Mouse (Mus musculus): ENCODE data around the gene Brms1. TPM values are rescaled to one million over a fixed set of nuclear protein-coding genes. Genes with fewer than 3 reads are reported as not detected.

The Brms1 gene
- polyA plus RNA-seq, 1 experiment from 2014 or later: 44.1 TPM

DNA sequence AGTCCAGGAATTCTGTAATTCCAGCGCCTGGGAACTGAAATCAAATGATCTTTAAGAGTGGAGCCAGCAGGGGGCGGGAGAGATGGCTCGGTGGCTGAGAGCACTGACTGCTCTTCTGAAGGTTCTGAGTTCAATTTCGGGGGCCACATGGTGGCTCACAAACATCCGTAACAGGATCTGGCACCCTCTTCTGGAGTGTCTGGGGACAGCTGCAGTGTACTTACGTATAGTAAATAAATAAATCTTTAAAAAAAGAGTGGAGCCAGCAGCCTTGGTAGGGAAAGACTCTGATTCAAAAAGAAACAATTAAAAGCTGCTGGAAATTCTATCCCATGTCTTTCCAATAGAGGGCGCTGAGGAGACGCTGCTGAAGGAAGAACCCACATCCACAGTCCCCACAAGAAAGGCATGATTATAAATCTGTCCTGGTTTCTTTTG is 26.2 kb upstream of the Brms1 start:
- peaks cover 8% of the 10 kb centered on the region for H3K4me1 ChIP-seq (ENCODE audit: control insufficient read depth, insufficient read depth, low read length)
- WGBS: 18% methylated on average over 8 of the region's 8 CpGs
- H3K4me3 ChIP-seq (ENCODE audit: low read length): no peak overlapping the region
- H3K27ac ChIP-seq (ENCODE audit: low read length): no peak overlapping the region
- no peaks in the 10 kb centered on the region for H3K27me3 ChIP-seq (replicated peaks; ENCODE audit: control insufficient read depth, insufficient read depth, low read length)
- H3K36me3 ChIP-seq (ENCODE audit: control insufficient read depth, insufficient read depth, low read length): no peaks in the 10 kb centered on the region
- H3K9ac ChIP-seq (ENCODE audit: low read depth, low read length): no peak overlapping the region
- H3K9me3 ChIP-seq (ENCODE audit: control insufficient read depth, low read length): no peaks in the 10 kb centered on the region
- no peak overlapping the region for H3K4me2 ChIP-seq (ENCODE audit: low read depth, low read length)
- ATAC-seq: no peak

DNA sequence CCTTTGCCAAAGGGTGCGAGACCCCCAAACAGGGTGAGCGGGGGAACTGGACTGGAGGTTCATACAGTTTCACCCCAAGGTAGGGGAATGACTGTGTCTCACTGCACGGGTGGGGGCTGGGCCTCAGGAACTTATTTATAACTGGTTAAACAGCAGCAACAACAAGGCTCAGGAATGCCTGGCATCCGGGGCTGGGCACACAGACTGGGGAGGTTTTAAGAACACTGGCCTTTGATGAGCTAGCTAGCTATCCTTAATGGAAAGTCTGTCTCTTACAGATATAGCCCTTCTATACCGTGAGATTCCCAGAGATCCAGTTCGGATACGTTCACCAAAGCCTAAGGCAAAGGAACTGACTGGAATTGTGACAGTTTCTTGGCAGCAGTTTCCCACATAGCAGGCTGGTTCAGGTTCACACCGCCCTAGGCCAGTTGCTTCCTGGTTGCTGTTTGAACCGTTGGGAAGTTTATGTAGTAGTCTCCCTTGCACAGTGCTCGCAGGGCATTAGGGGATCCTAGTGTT is 24.9 kb upstream of the Brms1 start:
- Histone ChIP-seq H3K9ac (ENCODE audit: low read depth, low read length) (peak overlapping the region; percentile 44; the same call in 1 of the 2 replicates), H3K27ac (ENCODE audit: low read length) (0 out of 2 replicates have a peak overlapping the region, but pooled peaks have one; percentile 33), H3K4me1 (ENCODE audit: control insufficient read depth, insufficient read depth, low read length) (peaks cover 8% of the 10 kb centered on the region), H3K4me3 (ENCODE audit: low read length) (no peak overlapping the region), H3K27me3 (replicated peaks; ENCODE audit: control insufficient read depth, insufficient read depth, low read length) (no peaks in the 10 kb centered on the region), H3K36me3 (ENCODE audit: control insufficient read depth, insufficient read depth, low read length) (no peaks in the 10 kb centered on the region), H3K9me3 (ENCODE audit: control insufficient read depth, low read length) (no peaks in the 10 kb centered on the region), H3K4me2 (ENCODE audit: low read depth, low read length) (0 out of 2 replicates have a peak overlapping the region, but pooled peaks have one; percentile 31)
- WGBS: 23% methylated on average over 10 of the region's 10 CpGs
- peak; percentile 59 for ATAC-seq

DNA sequence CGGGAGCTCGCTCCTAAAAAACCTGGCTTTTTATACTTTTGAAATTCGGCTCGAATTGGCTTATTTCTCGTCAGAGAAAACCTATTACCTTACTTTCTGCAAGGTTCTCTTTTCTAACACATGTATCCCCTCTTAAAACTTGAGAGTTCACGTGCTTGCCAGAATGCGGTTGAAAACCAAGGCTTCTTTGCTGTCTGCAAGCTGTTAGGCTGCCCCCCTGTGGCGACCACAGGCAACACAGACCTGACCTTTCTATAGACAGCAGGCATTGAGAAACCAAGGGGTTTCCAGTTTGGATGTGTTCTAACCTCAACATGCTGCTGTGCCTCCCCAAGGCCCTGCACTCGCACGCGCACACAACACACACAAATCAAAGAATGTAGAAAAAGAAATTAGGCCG is 24.4 kb upstream of the Brms1 start:
- H3K4me1 ChIP-seq (ENCODE audit: control insufficient read depth, insufficient read depth, low read length): peaks cover 8% of the 10 kb centered on the region
- WGBS: 24% methylated on average over 12 of the region's 12 CpGs
- 0 out of 2 replicates have a peak overlapping the region, but pooled peaks have one; percentile 31 for H3K4me2 ChIP-seq (ENCODE audit: low read depth, low read length)
- no peak for ATAC-seq
- no peaks in the 10 kb centered on the region for H3K36me3 ChIP-seq (ENCODE audit: control insufficient read depth, insufficient read depth, low read length)
- no peaks in the 10 kb centered on the region for H3K27me3 ChIP-seq (replicated peaks; ENCODE audit: control insufficient read depth, insufficient read depth, low read length)
- H3K9ac ChIP-seq (ENCODE audit: low read depth, low read length): peak overlapping the region; percentile 44; the same call in 1 of the 2 replicates
- no peak overlapping the region for H3K4me3 ChIP-seq (ENCODE audit: low read length)
- H3K9me3 ChIP-seq (ENCODE audit: control insufficient read depth, low read length): no peaks in the 10 kb centered on the region
- H3K27ac ChIP-seq (ENCODE audit: low read length): 0 out of 2 replicates have a peak overlapping the region, but pooled peaks have one; percentile 33

DNA sequence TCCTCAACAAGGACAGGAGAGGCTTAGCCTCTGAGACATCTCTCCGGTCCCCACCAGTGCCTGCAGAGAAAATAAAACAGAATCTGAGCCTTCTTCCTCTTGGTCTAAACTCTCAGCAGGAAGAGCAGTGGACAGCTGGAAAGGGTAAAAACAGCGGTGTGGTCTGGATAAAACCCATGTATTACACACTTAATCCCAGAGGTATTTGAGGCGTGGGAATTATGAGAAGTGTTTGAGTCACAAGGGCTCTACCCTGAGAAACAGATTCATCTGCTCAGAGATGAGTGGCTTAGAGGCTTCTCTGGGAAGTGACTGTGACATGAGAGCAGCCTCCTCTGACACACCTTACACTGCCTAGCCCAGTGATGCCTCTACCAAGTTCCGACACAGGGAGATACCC is 23.5 kb upstream of the Brms1 start:
- ATAC-seq: no peak
- Histone ChIP-seq H3K4me3 (ENCODE audit: low read length) (no peak overlapping the region), H3K27me3 (replicated peaks; ENCODE audit: control insufficient read depth, insufficient read depth, low read length) (no peaks in the 10 kb centered on the region), H3K4me1 (ENCODE audit: control insufficient read depth, insufficient read depth, low read length) (peaks cover 8% of the 10 kb centered on the region), H3K27ac (ENCODE audit: low read length) (no peak overlapping the region), H3K9me3 (ENCODE audit: control insufficient read depth, low read length) (no peaks in the 10 kb centered on the region), H3K36me3 (ENCODE audit: control insufficient read depth, insufficient read depth, low read length) (no peaks in the 10 kb centered on the region), H3K9ac (ENCODE audit: low read depth, low read length) (no peak overlapping the region), H3K4me2 (ENCODE audit: low read depth, low read length) (no peak overlapping the region)
- 73% methylated on average over 4 of the region's 4 CpGs for WGBS

DNA sequence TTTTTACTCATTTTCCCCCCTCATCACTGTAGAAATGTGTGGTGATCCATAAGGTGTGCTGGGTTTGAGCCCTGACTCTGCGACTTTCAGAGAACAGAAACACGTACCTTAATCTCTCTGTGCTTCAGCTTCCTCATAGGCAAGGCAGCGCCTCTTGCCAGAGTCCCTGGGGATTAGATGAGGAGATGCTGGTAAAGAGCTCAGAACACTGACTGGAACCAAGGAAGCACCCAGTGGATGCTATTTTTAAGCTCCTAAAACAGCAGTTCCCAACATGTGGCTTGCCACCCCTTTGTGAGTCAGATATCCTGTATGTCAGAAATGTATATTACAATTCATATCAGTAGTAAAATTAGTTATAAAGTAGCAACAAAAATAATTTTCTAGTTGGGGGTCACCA is 23.0 kb upstream of the Brms1 start:
- Histone ChIP-seq H3K27ac (ENCODE audit: low read length) (no peak overlapping the region), H3K36me3 (ENCODE audit: control insufficient read depth, insufficient read depth, low read length) (no peaks in the 10 kb centered on the region), H3K4me3 (ENCODE audit: low read length) (no peak overlapping the region), H3K9ac (ENCODE audit: low read depth, low read length) (no peak overlapping the region), H3K4me2 (ENCODE audit: low read depth, low read length) (no peak overlapping the region), H3K4me1 (ENCODE audit: control insufficient read depth, insufficient read depth, low read length) (peaks cover 8% of the 10 kb centered on the region), H3K27me3 (replicated peaks; ENCODE audit: control insufficient read depth, insufficient read depth, low read length) (no peaks in the 10 kb centered on the region), H3K9me3 (ENCODE audit: control insufficient read depth, low read length) (no peaks in the 10 kb centered on the region)
- 90% methylated on average over 3 of the region's 3 CpGs for WGBS
- ATAC-seq: no peak

DNA sequence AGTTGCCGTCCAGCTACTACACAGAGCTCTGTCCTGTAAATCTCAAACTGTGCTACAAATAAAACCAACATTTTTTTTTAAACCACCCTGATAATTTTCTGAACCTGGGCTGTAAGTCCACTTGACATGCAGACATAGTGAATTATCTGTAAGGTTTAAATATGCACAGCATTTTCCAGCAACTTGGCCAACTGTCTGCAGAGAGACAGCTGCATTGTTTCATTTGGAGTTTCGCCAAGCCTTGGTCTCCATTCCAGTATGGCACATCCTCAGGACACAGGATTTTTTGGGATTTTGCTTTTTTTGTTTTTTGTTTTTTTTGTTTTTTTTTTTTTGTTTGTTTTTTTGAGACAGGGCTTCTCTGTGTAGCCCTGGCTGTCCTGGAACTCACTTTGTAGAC is 19.7 kb upstream of the Brms1 start:
- Histone ChIP-seq H3K27me3 (replicated peaks; ENCODE audit: control insufficient read depth, insufficient read depth, low read length) (no peaks in the 10 kb centered on the region), H3K4me1 (ENCODE audit: control insufficient read depth, insufficient read depth, low read length) (peaks cover 8% of the 10 kb centered on the region), H3K36me3 (ENCODE audit: control insufficient read depth, insufficient read depth, low read length) (no peaks in the 10 kb centered on the region), H3K27ac (ENCODE audit: low read length) (no peak overlapping the region), H3K4me2 (ENCODE audit: low read depth, low read length) (no peak overlapping the region), H3K9ac (ENCODE audit: low read depth, low read length) (no peak overlapping the region), H3K9me3 (ENCODE audit: control insufficient read depth, low read length) (no peaks in the 10 kb centered on the region), H3K4me3 (ENCODE audit: low read length) (no peak overlapping the region)
- ATAC-seq: no peak
- 85% methylated on average over 2 of the region's 2 CpGs for WGBS

DNA sequence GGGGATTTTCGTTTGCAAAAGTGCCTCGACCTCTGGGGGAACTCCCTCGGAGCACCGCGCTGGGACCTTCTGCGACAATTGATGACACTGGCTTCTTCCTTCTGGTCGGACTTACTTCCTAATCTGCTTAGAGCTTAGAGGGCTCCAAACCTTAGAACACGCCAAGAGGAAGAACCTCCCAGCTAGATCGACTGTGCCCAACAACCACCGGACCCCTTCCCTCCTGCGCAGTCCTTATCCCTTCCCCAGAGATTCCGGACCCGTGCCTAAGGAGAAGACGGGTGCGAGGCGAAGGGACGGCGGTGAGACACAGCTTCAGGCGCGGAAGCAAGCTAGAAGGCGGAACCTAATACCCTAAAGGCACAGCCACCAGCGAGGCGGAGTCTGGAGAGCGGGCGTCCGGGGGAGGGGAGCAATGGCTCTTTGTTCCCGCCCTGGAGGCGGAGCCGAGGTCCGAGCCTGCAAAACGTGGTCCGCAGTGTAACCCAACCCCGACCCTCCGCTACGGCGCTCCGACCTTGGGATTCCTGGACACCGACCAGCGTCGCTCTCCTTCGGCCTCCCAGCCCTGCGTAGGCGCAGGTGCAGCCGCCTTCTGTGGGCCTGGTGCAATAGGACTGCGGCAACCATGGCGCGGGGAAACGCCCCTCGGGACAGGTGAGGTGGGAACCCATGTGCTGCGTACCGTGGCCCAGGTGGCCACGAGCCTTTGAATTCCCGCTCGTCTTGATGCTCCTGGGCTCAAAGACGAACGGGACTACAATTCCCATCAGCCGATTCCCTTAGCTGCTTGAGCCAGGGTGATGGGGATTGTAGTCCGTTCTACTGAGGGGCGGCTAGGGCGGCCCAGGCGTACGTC is 17.3 kb upstream of the Brms1 start, which contains the start of gene Slc29a2:
Slc29a2 (plus strand) TSS at position 240 of the 859 bp plus-strand sequence.
- H3K27me3 ChIP-seq (replicated peaks; ENCODE audit: control insufficient read depth, insufficient read depth, low read length): no peaks in the 10 kb centered on the region
- under 1% methylated on average over 62 of the region's 62 CpGs for WGBS

DNA sequence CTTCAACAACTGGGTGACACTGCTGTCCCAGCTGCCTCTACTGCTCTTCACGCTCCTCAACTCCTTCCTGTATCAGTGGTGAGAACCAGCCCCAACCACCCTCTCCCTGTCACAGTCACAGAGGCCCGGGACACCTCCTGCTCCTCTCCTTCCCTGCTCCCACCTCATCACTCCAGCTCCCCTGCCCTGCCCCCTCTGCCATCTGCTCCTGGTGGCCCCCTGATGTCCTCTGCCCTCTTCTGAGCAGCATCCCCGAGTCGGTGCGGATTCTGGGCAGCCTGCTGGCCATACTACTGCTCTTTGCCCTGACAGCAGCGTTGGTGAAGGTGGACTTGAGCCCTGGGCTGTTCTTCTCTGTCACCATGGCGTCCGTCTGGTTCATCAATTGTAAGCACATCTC is 15.0 kb upstream of the Brms1 start:
- Histone ChIP-seq H3K9me3 (ENCODE audit: control insufficient read depth, low read length) (no peaks in the 10 kb centered on the region), H3K27ac (ENCODE audit: low read length) (no peak overlapping the region), H3K4me1 (ENCODE audit: control insufficient read depth, insufficient read depth, low read length) (0 out of 2 replicates have a peak, but pooled peaks cover 5% of the 10 kb centered on the region), H3K9ac (ENCODE audit: low read depth, low read length) (no peak overlapping the region), H3K27me3 (replicated peaks; ENCODE audit: control insufficient read depth, insufficient read depth, low read length) (no peaks in the 10 kb centered on the region), H3K36me3 (ENCODE audit: control insufficient read depth, insufficient read depth, low read length) (no peaks in the 10 kb centered on the region), H3K4me3 (ENCODE audit: low read length) (no peak overlapping the region), H3K4me2 (ENCODE audit: low read depth, low read length) (no peak overlapping the region)
- no peak for ATAC-seq
- 90% methylated on average over 8 of the region's 8 CpGs for WGBS

More for the DNA sequence above, 17.3 kb upstream of the Brms1 start, which contains the start of gene Slc29a2:
- Histone ChIP-seq H3K4me1 (ENCODE audit: control insufficient read depth, insufficient read depth, low read length) (0 out of 2 replicates have a peak, but pooled peaks cover 5% of the 10 kb centered on the region), H3K4me3 (ENCODE audit: low read length) (peak within 1 kb of the TSS; percentile 79), H3K9me3 (ENCODE audit: control insufficient read depth, low read length) (no peaks in the 10 kb centered on the region), H3K4me2 (ENCODE audit: low read depth, low read length) (peak within 1 kb of the TSS; percentile 89), H3K9ac (ENCODE audit: low read depth, low read length) (peak within 1 kb of the TSS; percentile 80), H3K36me3 (ENCODE audit: control insufficient read depth, insufficient read depth, low read length) (no peaks in the 10 kb centered on the region), H3K27ac (ENCODE audit: low read length) (peak within 1 kb of the TSS; percentile 89)
- peak; percentile 98 for ATAC-seq

DNA sequence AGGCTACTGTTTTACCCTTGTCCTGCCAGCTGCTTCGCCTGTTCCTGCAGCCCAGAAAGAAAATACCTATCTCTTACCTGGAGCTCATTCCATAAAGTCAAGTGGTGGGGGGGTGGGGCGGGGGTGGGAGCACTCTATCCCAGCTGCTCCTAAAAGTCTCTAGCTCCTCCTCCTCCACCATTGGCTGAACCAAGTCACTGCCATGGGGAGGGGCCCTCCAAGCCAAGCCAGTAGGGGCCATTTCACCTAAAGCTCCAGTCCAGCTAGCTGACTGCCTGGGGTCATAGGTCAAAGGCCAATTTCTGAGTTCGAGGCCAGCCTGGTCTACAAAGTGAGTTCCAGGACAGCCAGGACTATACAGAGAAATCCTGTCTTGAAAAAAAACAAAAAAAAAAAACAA is 8.5 kb upstream of the Brms1 start:
- Histone ChIP-seq H3K4me2 (ENCODE audit: low read depth, low read length) (no peak overlapping the region), H3K27me3 (replicated peaks; ENCODE audit: control insufficient read depth, insufficient read depth, low read length) (no peaks in the 10 kb centered on the region), H3K36me3 (ENCODE audit: control insufficient read depth, insufficient read depth, low read length) (no peaks in the 10 kb centered on the region), H3K9ac (ENCODE audit: low read depth, low read length) (no peak overlapping the region), H3K27ac (ENCODE audit: low read length) (no peak overlapping the region), H3K9me3 (ENCODE audit: control insufficient read depth, low read length) (no peaks in the 10 kb centered on the region), H3K4me1 (ENCODE audit: control insufficient read depth, insufficient read depth, low read length) (no peaks in the 10 kb centered on the region), H3K4me3 (ENCODE audit: low read length) (no peak overlapping the region)
- WGBS: 82% methylated on average over 3 of the region's 3 CpGs
- no peak for ATAC-seq
